ENCODE assay signal across 10 mouse cellular contexts in the genomic region with DNA sequence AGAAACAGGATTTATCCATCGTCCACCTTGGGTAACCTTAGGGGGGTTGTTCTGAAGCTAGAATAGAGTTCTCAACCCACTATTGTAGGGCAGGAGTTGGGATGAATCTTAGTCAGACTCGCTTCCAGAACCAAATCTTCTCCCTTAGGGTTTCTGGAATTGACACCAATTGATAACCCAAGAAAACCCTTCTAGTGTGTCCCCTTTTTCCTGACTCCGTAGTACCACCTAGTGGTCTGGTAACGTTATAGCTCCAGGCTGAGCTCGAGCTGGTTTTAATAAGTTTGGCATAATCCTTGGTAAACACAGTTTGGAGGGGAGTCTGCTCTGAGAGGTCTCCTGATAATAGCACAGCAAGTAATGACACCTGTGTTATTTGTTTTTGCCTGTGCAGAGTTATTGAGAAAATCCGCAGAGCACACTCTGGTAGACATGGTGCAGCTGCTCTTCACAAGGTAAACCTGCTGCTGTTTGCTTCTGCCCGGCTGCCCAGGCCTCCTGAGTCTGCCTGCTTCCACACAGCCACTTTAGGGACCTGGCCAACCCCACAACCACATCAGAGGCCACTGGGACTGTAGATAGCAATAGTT. TPM values are rescaled to one million over a fixed set of nuclear protein-coding genes. Genes with fewer than 3 reads are reported as not detected.
DNase-seq lines count a peak whose midpoint lies in the region; ATAC-seq lines count a peak whose summit lies in the region.
"Had no signal": no experiment of that assay in that cellular context is flagged by ENCODE, and none has a peak within 500 bp of the region (broad histone marks: within the 10 kb centered on the region; RNA-seq: fewer than 3 reads in every experiment).

No protein-coding gene starts in this region.

- peak; percentile 68 for DNase-seq in intestine, embryonic 14.5 days (ENCODE audit: low spot score)
- DNase-seq in 416B (ENCODE audit: low read depth), result peak; percentile 68
- DNase-seq in ES-CJ7 (ENCODE audit: low read depth, low spot score), result peak; percentile 42
- peak; percentile 55 to 62 for DNase-seq in cerebellum, postnatal 14 days
- DNase-seq in large intestine, adult 2 months (ENCODE audit: low read depth, low spot score), result peak; percentile 13
- DNase-seq in urinary bladder, adult 2 months (ENCODE audit: low spot score), result no peak

- H3K9me3 ChIP-seq in intestine, embryonic 14.5 days (ENCODE audit: control insufficient read depth, low read length), result no peaks in the 10 kb centered on the region
- no peaks in the 10 kb centered on the region for H3K9me3 ChIP-seq in intestine, embryonic 15.5 days
- H3K9me3 ChIP-seq: embryonic facial prominence, embryonic 13.5 days; limb, embryonic 13.5 days had no signal

- H3K4me2 ChIP-seq in intestine, embryonic 14.5 days (ENCODE audit: low read length), result no peak overlapping the region
- no peak overlapping the region for H3K4me2 ChIP-seq in intestine, embryonic 15.5 days (replicated peaks)
- H3K4me2 ChIP-seq: embryonic facial prominence, embryonic 13.5 days; limb, embryonic 13.5 days had no signal

- no peak for ATAC-seq in intestine, embryonic 14.5 days (replicated peaks; ENCODE audit: low FRiP score, low TSS enrichment, low read depth)
- no peak for ATAC-seq in intestine, embryonic 15.5 days
- ATAC-seq in monocyte, adult 5-6 weeks (replicated peaks; ENCODE audit: insufficient number of reproducible peaks, low FRiP score, low TSS enrichment, poor library complexity, severe bottlenecking), result 0 out of 2 replicates have a peak, but pooled peaks have one; percentile 40

- no peaks in the 10 kb centered on the region for H3K27me3 ChIP-seq in intestine, embryonic 14.5 days (replicated peaks; ENCODE audit: control insufficient read depth, insufficient read depth, low read length)
- H3K27me3 ChIP-seq in intestine, embryonic 15.5 days (replicated peaks), result no peaks in the 10 kb centered on the region
- H3K27me3 ChIP-seq: embryonic facial prominence, embryonic 13.5 days; limb, embryonic 13.5 days had no signal

- no peaks in the 10 kb centered on the region for H3K4me1 ChIP-seq in intestine, embryonic 14.5 days (replicated peaks; ENCODE audit: control insufficient read depth, insufficient read depth, low read length)
- 0 out of 2 replicates have a peak, but pooled peaks cover 5% of the 10 kb centered on the region for H3K4me1 ChIP-seq in intestine, embryonic 15.5 days (replicated peaks)
- H3K4me1 ChIP-seq: embryonic facial prominence, embryonic 13.5 days; limb, embryonic 13.5 days had no signal

- no peak overlapping the region for H3K4me3 ChIP-seq in intestine, embryonic 14.5 days (ENCODE audit: low read depth, low read length)
- no peak overlapping the region for H3K4me3 ChIP-seq in intestine, embryonic 15.5 days (replicated peaks)
- H3K4me3 ChIP-seq: embryonic facial prominence, embryonic 13.5 days; limb, embryonic 13.5 days had no signal

- H3K36me3 ChIP-seq in intestine, embryonic 14.5 days (ENCODE audit: control insufficient read depth, insufficient read depth, low read length), result peaks cover 48% of the 10 kb centered on the region
- H3K36me3 ChIP-seq in intestine, embryonic 15.5 days, result peaks cover 8% of the 10 kb centered on the region

- H3K27ac ChIP-seq in intestine, embryonic 14.5 days (ENCODE audit: low read depth), result no peak overlapping the region
- no peak overlapping the region for H3K27ac ChIP-seq in intestine, embryonic 15.5 days
- H3K27ac ChIP-seq: embryonic facial prominence, embryonic 13.5 days; limb, embryonic 13.5 days had no signal

- 35% methylated on average over 7 of the region's 7 CpGs for WGBS in intestine, embryonic 14.5 days
- 33% methylated on average over 7 of the region's 7 CpGs for WGBS in intestine, embryonic 15.5 days
- 42% methylated on average over 7 of the region's 7 CpGs for WGBS in large intestine, adult 2 months

- H3K9ac ChIP-seq in intestine, embryonic 14.5 days (ENCODE audit: low read length), result no peak overlapping the region
- no peak overlapping the region for H3K9ac ChIP-seq in intestine, embryonic 15.5 days
- H3K9ac ChIP-seq: embryonic facial prominence, embryonic 13.5 days; limb, embryonic 13.5 days had no signal

RNA-seq across cellular contexts. Expression of a gene that starts 49.9 kb away (rescaled TPM):
- 7.9 and 9.2 TPM in 2 replicates for polyA plus RNA-seq in intestine, embryonic 14.5 days (2014; fragmentation: Nextera tagmentation; extraction: Ambion mirVana)
- polyA plus RNA-seq in intestine, embryonic 15.5 days (2015; fragmentation: Nextera tagmentation; extraction: Ambion mirVana), result 10.0 and 10.3 TPM in 2 replicates
- polyA plus RNA-seq in large intestine, adult 2 months (2012; rRNA removed), result 40.8 and 47.2 TPM in 2 replicates
- total RNA-seq in monocyte, adult 5-6 weeks (2017), result 48.8 to 62.5 TPM (median 55.3 TPM) in 3 replicates
- polyA plus RNA-seq in urinary bladder, adult 2 months (2012; rRNA removed), result 23.0 and 24.7 TPM in 2 replicates
